Mouse (Mus musculus) MEL (cell line): ENCODE results near the gene Ciita.

Experiments used
- CHD1 ChIP-seq: IDR thresholded peaks from 2 replicates; pipeline ENCODE4 v1.6.1; 2012; ENCODE audit warnings: low read depth, mild to moderate bottlenecking, inconsistent platforms, low read length, improper control_type of control experiment
- CHD2 ChIP-seq: IDR thresholded peaks from 2 replicates; pipeline ENCODE4 v1.6.1; 2011; ENCODE audit warnings: low read length, improper control_type of control experiment
- CTCF ChIP-seq, 3 experiments: IDR thresholded peaks in 2 of 3; conservative IDR thresholded peaks in 1 of 3; 2 replicates each; pipeline ENCODE4 v1.5.1; 2011 to 2012; ENCODE audit warnings: low read length in 3 of 3, low read depth in 2 of 3, mild to moderate bottlenecking in 2 of 3, improper control_type of control experiment in 1 of 3, inconsistent platforms in 1 of 3, mixed read lengths in 1 of 3, moderate library complexity in 1 of 3; ENCODE audit not compliant: control insufficient read depth in 1 of 3, insufficient read depth in 1 of 3, poor library complexity in 1 of 3, severe bottlenecking in 1 of 3
- EP300 ChIP-seq, 2 experiments: IDR thresholded peaks; 2 replicates each; pipeline ENCODE4 v1.6.1; 2011; ENCODE audit warnings: improper control_type of control experiment in 2 of 2, low read length in 2 of 2, low read depth in 1 of 2, mild to moderate bottlenecking in 1 of 2
- GATA1 ChIP-seq: IDR thresholded peaks from 2 replicates; pipeline ENCODE4 v1.6.1; 2011; ENCODE audit warnings: low read depth, low read length, improper control_type of control experiment
- HCFC1 ChIP-seq: IDR thresholded peaks from 2 replicates; pipeline ENCODE4 v1.6.1; 2012; ENCODE audit warnings: low read depth, mild to moderate bottlenecking, inconsistent platforms, low read length, improper control_type of control experiment, moderate library complexity
- MAX ChIP-seq: IDR thresholded peaks from 2 replicates; pipeline ENCODE4 v1.6.1; 2011; ENCODE audit warnings: low read length, improper control_type of control experiment
- MEF2A ChIP-seq: IDR thresholded peaks from 2 replicates; pipeline ENCODE4 v1.6.1; 2014; ENCODE audit warnings: low read depth, mild to moderate bottlenecking, inconsistent platforms, low read length, improper control_type of control experiment; ENCODE audit not compliant: poor library complexity, insufficient replicate concordance, severe bottlenecking; ENCODE audit errors: extremely low read depth
- NRF1 ChIP-seq: IDR thresholded peaks from 2 replicates; pipeline ENCODE4 v1.6.1; 2014; ENCODE audit warnings: low read depth, mild to moderate bottlenecking, inconsistent platforms, low read length, improper control_type of control experiment, moderate library complexity; ENCODE audit not compliant: poor library complexity, insufficient read depth, severe bottlenecking
- POLR2A ChIP-seq, 2 experiments: IDR thresholded peaks; 2 replicates each; pipeline ENCODE4 v1.6.1; 2011 to 2012; ENCODE audit warnings: low read length in 2 of 2, mild to moderate bottlenecking in 2 of 2, control low read depth in 1 of 2, improper control_type of control experiment in 1 of 2, low read depth in 1 of 2, moderate library complexity in 1 of 2; ENCODE audit not compliant: control insufficient read depth in 1 of 2, insufficient read depth in 1 of 2, poor library complexity in 1 of 2
- SIN3A ChIP-seq: IDR thresholded peaks from 2 replicates; pipeline ENCODE4 v1.6.1; 2012; ENCODE audit warnings: low read length, improper control_type of control experiment, inconsistent platforms
- TBP ChIP-seq: IDR thresholded peaks from 2 replicates; pipeline ENCODE4 v1.8.0; 2011; ENCODE audit warnings: low read depth, low read length, improper control_type of control experiment
- USF2 ChIP-seq, 2 experiments: IDR thresholded peaks; 2 replicates each; pipeline ENCODE4 v1.6.1; 2011 to 2012; ENCODE audit warnings: improper control_type of control experiment in 2 of 2, low read length in 2 of 2, borderline replicate concordance in 1 of 2, inconsistent platforms in 1 of 2, low read depth in 1 of 2, mild to moderate bottlenecking in 1 of 2; ENCODE audit not compliant: insufficient read depth in 1 of 2
- ZNF384 ChIP-seq: IDR thresholded peaks from 2 replicates; pipeline ENCODE4 v1.6.1; 2012; ENCODE audit warnings: low read depth, mild to moderate bottlenecking, inconsistent platforms, low read length, improper control_type of control experiment

DNA sequence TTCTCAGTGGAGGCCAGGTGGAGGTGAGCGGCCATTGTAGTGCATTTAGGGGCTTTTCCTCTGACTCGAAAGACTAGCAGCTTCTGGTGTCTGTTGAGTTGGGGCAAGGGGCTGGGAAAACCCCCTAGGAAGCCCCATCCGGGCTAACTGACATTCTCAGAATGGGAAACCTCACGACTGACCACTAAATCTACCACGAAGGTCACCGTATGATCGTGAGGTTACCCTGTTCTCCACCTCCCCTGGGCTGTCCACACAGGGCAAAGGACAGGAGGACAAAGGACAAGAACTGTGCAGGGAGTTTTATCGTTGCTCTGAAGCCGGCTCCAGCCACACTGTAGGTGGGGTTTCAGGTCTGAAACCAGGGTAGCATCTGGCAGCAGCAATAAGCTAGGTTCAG, 30.9 kb upstream of the Ciita start:
- TF ChIP-seq CHD1 (no peak), EP300 (IDR thresholded peaks at IDR 0.05; ENCODE audit: low read depth in 1 of 2, low read length in 2 of 2) (no peak), SIN3A (no peak), CTCF (IDR thresholded peaks at IDR 0.05 in 2 of 3, conservative IDR thresholded peaks at IDR 0.05 in 1 of 3; ENCODE audit: control insufficient read depth in 1 of 3, insufficient read depth in 1 of 3, low read depth in 2 of 3, low read length in 3 of 3, poor library complexity in 1 of 3, severe bottlenecking in 1 of 3) (no peak), ZNF384 (no peak), CHD2 (no peak), NRF1 (no peak), USF2 (IDR thresholded peaks at IDR 0.05; ENCODE audit: borderline replicate concordance in 1 of 2, insufficient read depth in 1 of 2, low read depth in 1 of 2, low read length in 2 of 2) (no peak), GATA1 (no peak), MEF2A (no peak), HCFC1 (no peak), TBP (no peak), POLR2A (IDR thresholded peaks at IDR 0.05; ENCODE audit: control insufficient read depth in 1 of 2, insufficient read depth in 1 of 2, low read depth in 1 of 2, low read length in 2 of 2, poor library complexity in 1 of 2) (no peak), MAX (no peak)
